Mouse (Mus musculus) layer of hippocampus, adult 2 months (tissue): ENCODE results near the gene Cntn6. TPM values are rescaled to one million over a fixed set of nuclear protein-coding genes. Genes with fewer than 3 reads are reported as not detected.
A peak's percentile ranks its signal among the peaks of the same experiment; 100 is the strongest.

Experiments
- DNase-seq, 2 experiments: peaks; one replicate each; pipeline ENCODE4 v3.0.0; 2022; ENCODE audit warnings: low spot score in 2 of 2
- H3K27ac ChIP-seq: fragments of 200-600 bp; 2 replicates; pipeline ENCODE4 v1.8.1; 2022
- H3K4me3 ChIP-seq: fragments of 200-600 bp; 2 replicates; pipeline ENCODE4 v1.8.1; 2022; ENCODE audit warnings: mild to moderate bottlenecking
- CTCF ChIP-seq: fragments of 200-600 bp; conservative IDR thresholded peaks from 2 replicates; pipeline ENCODE4 v1.8.1; 2022; ENCODE audit warnings: antibody characterized with exemption, mild to moderate bottlenecking, moderate library complexity
- total RNA-seq, 2 experiments: library from RNA; stranded (reverse); gene quantifications; 2 replicates each; pipeline ENCODE4 v1.2.3; 2021

The Cntn6 gene
- total RNA-seq, 2 experiments from 2014 or later, result 5.8 to 6.5 TPM

GRCm38 (mm10) chr6:104653518-104653917 lies 160.9 kb downstream of the Cntn6 start:
- TF ChIP-seq CTCF, result no peak
- no peak overlapping the region for H3K4me3 ChIP-seq
- H3K27ac ChIP-seq, result no peak overlapping the region
- DNase-seq, result no peak

GRCm38 (mm10) chr6:104668701-104669100 lies 176.1 kb downstream of the Cntn6 start:
- Histone ChIP-seq H3K4me3 (no peak overlapping the region), H3K27ac (no peak overlapping the region)
- TF ChIP-seq CTCF, result no peak
- no peak for DNase-seq

GRCm38 (mm10) chr6:104674249-104674648 lies 181.7 kb downstream of the Cntn6 start:
- no peak overlapping the region for H3K27ac ChIP-seq
- H3K4me3 ChIP-seq, result no peak overlapping the region
- TF ChIP-seq CTCF, result no peak
- no peak for DNase-seq

GRCm38 (mm10) chr6:104679809-104680495 lies 187.4 kb downstream of the Cntn6 start:
- H3K27ac ChIP-seq, result no peak overlapping the region
- H3K4me3 ChIP-seq, result no peak overlapping the region
- no peak for DNase-seq
- TF ChIP-seq CTCF, result no peak

GRCm38 (mm10) chr6:104687980-104688379 lies 195.4 kb downstream of the Cntn6 start:
- no peak for DNase-seq
- H3K4me3 ChIP-seq, result no peak overlapping the region

GRCm38 (mm10) chr6:104688439-104689125 lies 196.0 kb downstream of the Cntn6 start:
- no peak for TF ChIP-seq CTCF
- no peak for DNase-seq
- Histone ChIP-seq H3K27ac (no peak overlapping the region), H3K4me3 (no peak overlapping the region)

More at GRCm38 (mm10) chr6:104687980-104688379, 195.4 kb downstream of the Cntn6 start:
- no peak overlapping the region for H3K27ac ChIP-seq
- TF ChIP-seq CTCF, result no peak

GRCm38 (mm10) chr6:104728571-104728970 lies 236.0 kb downstream of the Cntn6 start:
- Histone ChIP-seq H3K4me3 (no peak overlapping the region), H3K27ac (no peak overlapping the region)
- no peak for DNase-seq
- TF ChIP-seq CTCF, result no peak

GRCm38 (mm10) chr6:104734256-104734655 lies 241.7 kb downstream of the Cntn6 start:
- TF ChIP-seq CTCF, result no peak
- Histone ChIP-seq H3K4me3 (no peak overlapping the region), H3K27ac (no peak overlapping the region)
- no peak for DNase-seq

GRCm38 (mm10) chr6:104738999-104739398 lies 246.4 kb downstream of the Cntn6 start:
- no peak overlapping the region for H3K27ac ChIP-seq
- no peak overlapping the region for H3K4me3 ChIP-seq
- no peak for TF ChIP-seq CTCF
- DNase-seq, result no peak

GRCm38 (mm10) chr6:104758125-104758524 lies 265.5 kb downstream of the Cntn6 start:
- no peak for DNase-seq
- Histone ChIP-seq H3K4me3 (no peak overlapping the region), H3K27ac (no peak overlapping the region)
- no peak for TF ChIP-seq CTCF

GRCm38 (mm10) chr6:104761226-104761625 lies 268.6 kb downstream of the Cntn6 start:
- DNase-seq, result peak in 1 of 2 experiments; percentile 1
- no peak for TF ChIP-seq CTCF
- no peak overlapping the region for H3K27ac ChIP-seq

GRCm38 (mm10) chr6:104783891-104784290 lies 291.3 kb downstream of the Cntn6 start:
- H3K27ac ChIP-seq, result no peak overlapping the region
- DNase-seq, result no peak
- TF ChIP-seq CTCF, result no peak
- H3K4me3 ChIP-seq, result no peak overlapping the region

More at GRCm38 (mm10) chr6:104761226-104761625, 268.6 kb downstream of the Cntn6 start:
- H3K4me3 ChIP-seq, result no peak overlapping the region

GRCm38 (mm10) chr6:104787502-104787901 lies 294.9 kb downstream of the Cntn6 start:
- Histone ChIP-seq H3K27ac (no peak overlapping the region), H3K4me3 (no peak overlapping the region)
- no peak for TF ChIP-seq CTCF
- DNase-seq, result no peak

GRCm38 (mm10) chr6:104808526-104808925 lies 315.9 kb downstream of the Cntn6 start:
- Histone ChIP-seq H3K27ac (no peak overlapping the region), H3K4me3 (no peak overlapping the region)
- DNase-seq, result peak in 1 of 2 experiments; percentile 0
- TF ChIP-seq CTCF, result no peak
